Mouse (Mus musculus) E14TG2a.4 (cell line): Measurements from ENCODE around the gene Ddx17.

Experiments used
- H3K27me3 ChIP-seq: 2 replicates; pipeline ENCODE4 v1.6.1; 2014; ENCODE audit warnings: low read length, control low read depth; ENCODE audit not compliant: insufficient read depth
- H3K36me3 ChIP-seq: 2 replicates; pipeline ENCODE4 v1.6.1; 2014; ENCODE audit warnings: low read length, control low read depth; ENCODE audit not compliant: insufficient read depth
- H3K4me1 ChIP-seq: replicated peaks from 2 replicates; pipeline ENCODE4 v1.6.1; 2014; ENCODE audit warnings: low read depth, low read length, control low read depth
- H3K4me3 ChIP-seq: replicated peaks from 2 replicates; pipeline ENCODE4 v1.5.1; 2014; ENCODE audit warnings: mild to moderate bottlenecking, low read length
- H3K9me3 ChIP-seq: 2 replicates; pipeline ENCODE4 v1.6.1; 2014; ENCODE audit warnings: low read length, control low read depth
- CTCF ChIP-seq: conservative IDR thresholded peaks from 2 replicates; pipeline ENCODE4 v1.5.1; 2014; ENCODE audit warnings: low read length
- NANOG ChIP-seq: IDR thresholded peaks from 2 replicates; pipeline ENCODE4 v1.6.1; 2014; ENCODE audit warnings: borderline replicate concordance, low read length, mixed read lengths
- POU5F1 ChIP-seq: IDR thresholded peaks from 2 replicates; pipeline ENCODE4 v1.6.1; 2014; ENCODE audit warnings: low read length, borderline replicate concordance

The Ddx17 gene

GRCm38 (mm10) chr15:79503438-79503837 is 43.1 kb downstream of the Ddx17 start:
- peaks cover 90% of the 10 kb centered on the region for H3K27me3 ChIP-seq
- no peak overlapping the region for H3K4me3 ChIP-seq
- H3K4me1 ChIP-seq, result peaks cover 67% of the 10 kb centered on the region
- no peaks in the 10 kb centered on the region for H3K36me3 ChIP-seq
- no peak for TF ChIP-seq NANOG
- no peak for TF ChIP-seq CTCF
- TF ChIP-seq POU5F1, result no peak
- peaks cover 8% of the 10 kb centered on the region; the same call in 1 of the 2 replicates for H3K9me3 ChIP-seq

GRCm38 (mm10) chr15:79502891-79503341 is 43.6 kb downstream of the Ddx17 start:
- peaks cover 90% of the 10 kb centered on the region for H3K27me3 ChIP-seq
- no peaks in the 10 kb centered on the region for H3K36me3 ChIP-seq
- TF ChIP-seq NANOG, result no peak
- H3K4me3 ChIP-seq, result no peak overlapping the region
- peaks cover 8% of the 10 kb centered on the region; the same call in 1 of the 2 replicates for H3K9me3 ChIP-seq
- peaks cover 68% of the 10 kb centered on the region for H3K4me1 ChIP-seq

DNA sequence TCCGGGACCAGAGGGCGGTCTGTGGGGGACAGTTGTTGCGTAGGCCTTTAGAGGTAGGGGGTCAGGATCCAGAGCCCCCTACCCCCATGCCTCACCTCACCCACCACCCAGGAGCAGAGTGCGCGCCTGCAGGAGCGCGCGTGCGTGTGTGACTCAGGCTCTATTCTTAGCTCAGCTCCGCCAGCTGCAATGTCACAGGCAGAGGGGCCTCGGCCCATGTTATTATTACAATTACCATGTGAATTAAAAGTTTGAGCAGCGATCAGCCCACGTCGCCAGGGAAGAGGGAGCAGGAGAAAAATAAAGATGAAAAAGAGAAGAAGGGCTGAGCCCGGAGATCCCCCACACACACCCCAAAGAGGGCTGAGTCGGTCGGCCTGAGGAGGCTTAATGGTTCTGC is 46.4 kb downstream of the Ddx17 start:
- Histone ChIP-seq H3K4me3 (peak overlapping the region; percentile 75), H3K4me1 (peaks cover 48% of the 10 kb centered on the region), H3K9me3 (peaks cover 8% of the 10 kb centered on the region; the same call in 1 of the 2 replicates), H3K36me3 (no peaks in the 10 kb centered on the region), H3K27me3 (peaks cover 87% of the 10 kb centered on the region)
- TF ChIP-seq CTCF (no peak), POU5F1 (no peak), NANOG (no peak)

- Histone ChIP-seq H3K4me1 (peaks cover 31% of the 10 kb centered on the region), H3K36me3 (no peaks in the 10 kb centered on the region), H3K9me3 (no peaks in the 10 kb centered on the region), H3K27me3 (peaks cover 88% of the 10 kb centered on the region), H3K4me3 (peak overlapping the region; percentile 50)
- TF ChIP-seq POU5F1, result no peak
- TF ChIP-seq CTCF, result no peak
- TF ChIP-seq NANOG, result no peak
Measured at GRCm38 (mm10) chr15:79493527-79493926, 53.0 kb downstream of the Ddx17 start.

- peaks cover 64% of the 10 kb centered on the region for H3K27me3 ChIP-seq
- H3K4me3 ChIP-seq, result no peak overlapping the region
- H3K9me3 ChIP-seq, result no peaks in the 10 kb centered on the region
- peaks cover 47% of the 10 kb centered on the region for H3K4me1 ChIP-seq
- H3K36me3 ChIP-seq, result no peaks in the 10 kb centered on the region
- TF ChIP-seq POU5F1 (no peak), NANOG (no peak), CTCF (no peak)
Measured at GRCm38 (mm10) chr15:79489463-79489862, 57.1 kb downstream of the Ddx17 start.

- Histone ChIP-seq H3K4me1 (peaks cover 47% of the 10 kb centered on the region), H3K27me3 (peaks cover 58% of the 10 kb centered on the region), H3K4me3 (peak overlapping the region; percentile 63), H3K36me3 (no peaks in the 10 kb centered on the region), H3K9me3 (no peaks in the 10 kb centered on the region)
- TF ChIP-seq NANOG (no peak), CTCF (no peak), POU5F1 (no peak)
Measured at GRCm38 (mm10) chr15:79481181-79481688, 65.3 kb downstream of the Ddx17 start.
